Mouse (Mus musculus) forebrain, postnatal 0 days (tissue): ENCODE measurements around the gene Dpm3. TPM values are rescaled to one million over a fixed set of nuclear protein-coding genes. Genes with fewer than 3 reads are reported as not detected.

ENCODE experiments used
- ATAC-seq: fragments of 200-750 bp; cut with Nextera tagmentation; 2 replicates; pipeline ENCODE4 v1.8.0; 2017; ENCODE audit warnings: mild to moderate bottlenecking, moderate library complexity
- DNase-seq: peaks from one replicate; pipeline ENCODE4 v3.0.0-alpha.2; 2015
- H3K27ac ChIP-seq: fragments of 300-500 bp; sonication (generic); 2 replicates; pipeline ENCODE4 v1.5.1; 2014; ENCODE audit warnings: low read depth, mild to moderate bottlenecking, antibody characterized with exemption, low read length, moderate library complexity, mixed read lengths
- H3K27me3 ChIP-seq: fragments of 300-500 bp; sonication (generic); 2 replicates; pipeline ENCODE4 v1.6.1; 2014; ENCODE audit warnings: mild to moderate bottlenecking, low read length, mixed read lengths; ENCODE audit not compliant: insufficient read depth
- H3K36me3 ChIP-seq: fragments of 300-500 bp; sonication (generic); 2 replicates; pipeline ENCODE4 v1.6.1; 2014; ENCODE audit warnings: mild to moderate bottlenecking, moderate library complexity; ENCODE audit not compliant: insufficient read depth
- H3K4me1 ChIP-seq: fragments of 300-500 bp; sonication (generic); 2 replicates; pipeline ENCODE4 v1.6.1; 2014; ENCODE audit warnings: antibody characterized with exemption; ENCODE audit not compliant: insufficient read depth
- H3K4me2 ChIP-seq: fragments of 300-500 bp; sonication (generic); 2 replicates; pipeline ENCODE4 v1.6.1; 2014; ENCODE audit warnings: low read depth, mild to moderate bottlenecking, moderate library complexity
- H3K4me3 ChIP-seq: fragments of 300-500 bp; sonication (generic); 2 replicates; pipeline ENCODE4 v1.5.1; 2014; ENCODE audit warnings: low read depth, low read length, mixed read lengths
- H3K9ac ChIP-seq: fragments of 300-500 bp; sonication (generic); 2 replicates; pipeline ENCODE4 v1.6.1; 2014; ENCODE audit warnings: mild to moderate bottlenecking
- H3K9me3 ChIP-seq: fragments of 300-500 bp; sonication (generic); 2 replicates; pipeline ENCODE4 v1.6.1; 2016; ENCODE audit warnings: low read length
- CTCF ChIP-seq: sonication (generic); IDR thresholded peaks from 2 replicates; pipeline ENCODE4 v1.5.1; 2016; ENCODE audit warnings: antibody characterized with exemption, control low read depth, low read depth
- WGBS: fragments of 180-500 bp; shearing (Covaris S2); extraction: QIAGEN DNeasy Blood & Tissue Kit; methylation state at CpG from one replicate; pipeline ENCODE4 v1.1.7; 2014; 5-methylcytosine and 5-hydroxymethylcytosine counted together
- polyA plus RNA-seq: library from polyadenylated mRNA; unstranded; fragments of >200 nt; fragmentation: Nextera tagmentation; extraction: Ambion mirVana; gene quantifications from 2 replicates; pipeline ENCODE4 v1.2.1, GENCODE M21; 2015
- total RNA-seq: library from RNA; depleted of rRNA; stranded (reverse); fragments of >200 nt; gene quantifications from 2 replicates; pipeline ENCODE4 v1.2.3, GENCODE M21; 2014

The Dpm3 gene
- total and polyA plus RNA-seq, 2 experiments from 2014 or later = 74.9 to 160 TPM

- no peak overlapping the region for H3K27ac ChIP-seq
- DNase-seq = no peak
- peak; percentile 57 for TF ChIP-seq CTCF
Observed at GRCm38 (mm10) chr3:89243609-89244008, 15.5 kb upstream of the Dpm3 start.

GRCm38 (mm10) chr3:89244158-89244981, 14.8 kb upstream of the Dpm3 start:
- H3K4me2 ChIP-seq = peak overlapping the region; percentile 89
- H3K4me1 ChIP-seq = no peaks in the 10 kb centered on the region
- WGBS = 10% methylated on average over 25 of the region's 25 CpGs
- DNase-seq (no peak), ATAC-seq (peak; percentile 32)
- peak overlapping the region; percentile 95 for H3K27ac ChIP-seq
- H3K27me3 ChIP-seq = no peaks in the 10 kb centered on the region
- peaks cover 31% of the 10 kb centered on the region for H3K36me3 ChIP-seq
- H3K9me3 ChIP-seq = no peaks in the 10 kb centered on the region
- TF ChIP-seq CTCF = peak; percentile 37
- peak overlapping the region; percentile 73 for H3K9ac ChIP-seq
- peak overlapping the region; percentile 74 for H3K4me3 ChIP-seq

More at GRCm38 (mm10) chr3:89243609-89244008, 15.5 kb upstream of the Dpm3 start:
- Histone ChIP-seq H3K9ac (peak overlapping the region; percentile 73), H3K9me3 (no peaks in the 10 kb centered on the region), H3K4me2 (peak overlapping the region; percentile 89), H3K4me1 (no peaks in the 10 kb centered on the region), H3K27me3 (no peaks in the 10 kb centered on the region), H3K36me3 (peaks cover 39% of the 10 kb centered on the region), H3K4me3 (peak overlapping the region; percentile 74)
- 13% methylated on average over 14 of the region's 14 CpGs for WGBS
- no peak for ATAC-seq

- Histone ChIP-seq H3K4me3 (peak overlapping the region; percentile 74), H3K36me3 (peaks cover 24% of the 10 kb centered on the region), H3K27ac (peak overlapping the region; percentile 95), H3K9ac (peak overlapping the region; percentile 73), H3K9me3 (no peaks in the 10 kb centered on the region), H3K27me3 (no peaks in the 10 kb centered on the region), H3K4me1 (no peaks in the 10 kb centered on the region), H3K4me2 (peak overlapping the region; percentile 89)
- 1% methylated on average over 24 of the region's 26 CpGs for WGBS
- ATAC-seq (peak; percentile 62), DNase-seq (peak; percentile 91)
- no peak; the same call in 1 of the 2 replicates for TF ChIP-seq CTCF
Observed at GRCm38 (mm10) chr3:89244982-89245687, 14.0 kb upstream of the Dpm3 start.

- WGBS = 3% methylated on average over 20 of the region's 20 CpGs
- peak; percentile 95 for DNase-seq
- Histone ChIP-seq H3K9ac (peak within 1 kb of the TSS; percentile 73), H3K4me1 (no peaks in the 10 kb centered on the region), H3K36me3 (peaks cover 18% of the 10 kb centered on the region), H3K27ac (peak within 1 kb of the TSS; percentile 95), H3K27me3 (no peaks in the 10 kb centered on the region), H3K4me3 (peak within 1 kb of the TSS; percentile 74), H3K9me3 (no peaks in the 10 kb centered on the region), H3K4me2 (peak within 1 kb of the TSS; percentile 89)
- TF ChIP-seq CTCF = no peak
- ATAC-seq = peak; percentile 84
Observed at GRCm38 (mm10) chr3:89245688-89246171, 13.4 kb upstream of the Dpm3 start, which contains the start of gene Krtcap2. TSS of gene Krtcap2 (plus strand) at chr3:89245966.

GRCm38 (mm10) chr3:89246261-89247100, 12.7 kb upstream of the Dpm3 start, which contains the start of gene Trim46:
TSS of gene Trim46 (minus strand) at chr3:89246309.
- ATAC-seq (peak; percentile 81), DNase-seq (peak; percentile 95)
- no peaks in the 10 kb centered on the region for H3K4me1 ChIP-seq
- no peaks in the 10 kb centered on the region for H3K9me3 ChIP-seq
- peak within 1 kb of the TSS; percentile 73 for H3K9ac ChIP-seq
- TF ChIP-seq CTCF = peak; percentile 98
- H3K36me3 ChIP-seq = peaks cover 10% of the 10 kb centered on the region
- WGBS = under 1% methylated on average over 42 of the region's 42 CpGs
- H3K4me3 ChIP-seq = peak within 1 kb of the TSS; percentile 74
- H3K4me2 ChIP-seq = peak within 1 kb of the TSS; percentile 89
- no peaks in the 10 kb centered on the region for H3K27me3 ChIP-seq
- peak within 1 kb of the TSS; percentile 95 for H3K27ac ChIP-seq

GRCm38 (mm10) chr3:89247466-89247865, 11.7 kb upstream of the Dpm3 start:
- H3K4me2 ChIP-seq = peak overlapping the region; percentile 89; the same call in 1 of the 2 replicates
- ATAC-seq = no peak
- H3K27me3 ChIP-seq = no peaks in the 10 kb centered on the region
- H3K4me3 ChIP-seq = no peak overlapping the region
- no peaks in the 10 kb centered on the region for H3K4me1 ChIP-seq
- DNase-seq = no peak
- TF ChIP-seq CTCF = no peak
- no peak overlapping the region for H3K9ac ChIP-seq
- no peak overlapping the region for H3K27ac ChIP-seq
- WGBS = 89% methylated on average over 4 of the region's 4 CpGs
- no peaks in the 10 kb centered on the region for H3K9me3 ChIP-seq
- peaks cover under 1% of the 10 kb centered on the region; the same call in 1 of the 2 replicates for H3K36me3 ChIP-seq
